Mouse (Mus musculus): ENCODE results near the gene St6galnac3. TPM values are rescaled to one million over a fixed set of nuclear protein-coding genes. Genes with fewer than 3 reads are reported as not detected.
A peak's percentile ranks its signal among the peaks of the same experiment; 100 is the strongest.

St6galnac3 gene
- polyA plus RNA-seq, 1 experiment from 2014 or later, result 34.1 TPM

GRCm38 (mm10) chr3:153734741-153735140 is 9.8 kb upstream of the St6galnac3 start:
- Histone ChIP-seq H3K4me3 (ENCODE audit: low read depth, low read length) (no peak overlapping the region), H3K27ac (ENCODE audit: low read depth) (no peak overlapping the region), H3K9me3 (ENCODE audit: low read depth, low read length) (no peaks in the 10 kb centered on the region), H3K9ac (no peak overlapping the region), H3K27me3 (ENCODE audit: insufficient read depth, low read length) (no peaks in the 10 kb centered on the region), H3K4me1 (ENCODE audit: insufficient read depth) (peaks cover 15% of the 10 kb centered on the region), H3K36me3 (ENCODE audit: insufficient read depth) (no peaks in the 10 kb centered on the region), H3K4me2 (no peak overlapping the region)
- DNase-seq (no peak), ATAC-seq (ENCODE audit: insufficient read depth) (no peak)
- 72% methylated on average over 10 of the region's 10 CpGs for WGBS
- no peak for TF ChIP-seq CTCF (IDR thresholded peaks at IDR 0.05; ENCODE audit: low read depth)

- WGBS, result 87% methylated on average over 4 of the region's 4 CpGs
- Histone ChIP-seq H3K27me3 (ENCODE audit: insufficient read depth, low read length) (no peaks in the 10 kb centered on the region), H3K9me3 (ENCODE audit: low read depth, low read length) (no peaks in the 10 kb centered on the region), H3K36me3 (ENCODE audit: insufficient read depth) (no peaks in the 10 kb centered on the region), H3K4me3 (ENCODE audit: low read depth, low read length) (no peak overlapping the region), H3K27ac (ENCODE audit: low read depth) (no peak overlapping the region), H3K4me1 (ENCODE audit: insufficient read depth) (peaks cover 15% of the 10 kb centered on the region), H3K4me2 (no peak overlapping the region), H3K9ac (no peak overlapping the region)
- no peak; the same call in 1 of the 2 replicates for ATAC-seq (ENCODE audit: insufficient read depth)
- DNase-seq, result no peak
- TF ChIP-seq CTCF (IDR thresholded peaks at IDR 0.05; ENCODE audit: low read depth), result no peak
These were observed 8.6 kb upstream of the St6galnac3 start for GRCm38 (mm10) chr3:153733364-153734159.

GRCm38 (mm10) chr3:153732749-153733148 is 7.8 kb upstream of the St6galnac3 start:
- H3K27ac ChIP-seq (ENCODE audit: low read depth), result peak overlapping the region; percentile 43; the same call in 1 of the 2 replicates
- peak; percentile 67; the same call in 1 of the 2 replicates for ATAC-seq (ENCODE audit: insufficient read depth)
- DNase-seq, result peak; percentile 79
- H3K4me1 ChIP-seq (ENCODE audit: insufficient read depth), result peaks cover 15% of the 10 kb centered on the region
- H3K4me2 ChIP-seq, result peak overlapping the region; percentile 27; the same call in 1 of the 2 replicates
- H3K27me3 ChIP-seq (ENCODE audit: insufficient read depth, low read length), result no peaks in the 10 kb centered on the region
- no peak for TF ChIP-seq CTCF (IDR thresholded peaks at IDR 0.05; ENCODE audit: low read depth)
- no peak overlapping the region for H3K9ac ChIP-seq
- H3K4me3 ChIP-seq (ENCODE audit: low read depth, low read length), result no peak overlapping the region
- WGBS, result 26% methylated on average over 6 of the region's 6 CpGs
- no peaks in the 10 kb centered on the region for H3K36me3 ChIP-seq (ENCODE audit: insufficient read depth)
- H3K9me3 ChIP-seq (ENCODE audit: low read depth, low read length), result no peaks in the 10 kb centered on the region

GRCm38 (mm10) chr3:153732035-153732434 is 7.1 kb upstream of the St6galnac3 start:
- no peak for TF ChIP-seq CTCF (IDR thresholded peaks at IDR 0.05; ENCODE audit: low read depth)
- Histone ChIP-seq H3K4me1 (ENCODE audit: insufficient read depth) (peaks cover 15% of the 10 kb centered on the region), H3K27ac (ENCODE audit: low read depth) (peak overlapping the region; percentile 69), H3K36me3 (ENCODE audit: insufficient read depth) (no peaks in the 10 kb centered on the region), H3K4me3 (ENCODE audit: low read depth, low read length) (no peak overlapping the region), H3K9ac (no peak overlapping the region), H3K9me3 (ENCODE audit: low read depth, low read length) (no peaks in the 10 kb centered on the region), H3K4me2 (peak overlapping the region; percentile 27; the same call in 1 of the 2 replicates), H3K27me3 (ENCODE audit: insufficient read depth, low read length) (no peaks in the 10 kb centered on the region)
- DNase-seq (peak; percentile 86), ATAC-seq (ENCODE audit: insufficient read depth) (peak; percentile 36)
- 36% methylated on average over 6 of the region's 6 CpGs for WGBS

GRCm38 (mm10) chr3:153728577-153728976 is 3.6 kb upstream of the St6galnac3 start:
- ATAC-seq (ENCODE audit: insufficient read depth) (no peak), DNase-seq (no peak)
- no peaks in the 10 kb centered on the region for H3K27me3 ChIP-seq (ENCODE audit: insufficient read depth, low read length)
- H3K36me3 ChIP-seq (ENCODE audit: insufficient read depth), result no peaks in the 10 kb centered on the region
- H3K9ac ChIP-seq, result no peak overlapping the region
- H3K27ac ChIP-seq (ENCODE audit: low read depth), result no peak overlapping the region
- no peak overlapping the region for H3K4me2 ChIP-seq
- H3K4me1 ChIP-seq (ENCODE audit: insufficient read depth), result peaks cover 25% of the 10 kb centered on the region
- H3K9me3 ChIP-seq (ENCODE audit: low read depth, low read length), result no peaks in the 10 kb centered on the region
- TF ChIP-seq CTCF (IDR thresholded peaks at IDR 0.05; ENCODE audit: low read depth), result no peak
- H3K4me3 ChIP-seq (ENCODE audit: low read depth, low read length), result no peak overlapping the region

- Histone ChIP-seq H3K9me3 (ENCODE audit: low read depth, low read length) (no peaks in the 10 kb centered on the region), H3K4me2 (peak overlapping the region; percentile 91), H3K4me1 (ENCODE audit: insufficient read depth) (peaks cover 22% of the 10 kb centered on the region), H3K9ac (peak overlapping the region; percentile 69; the same call in 1 of the 2 replicates), H3K36me3 (ENCODE audit: insufficient read depth) (no peaks in the 10 kb centered on the region), H3K4me3 (ENCODE audit: low read depth, low read length) (peak overlapping the region; percentile 74), H3K27ac (ENCODE audit: low read depth) (no peak overlapping the region), H3K27me3 (ENCODE audit: insufficient read depth, low read length) (no peaks in the 10 kb centered on the region)
- DNase-seq (no peak), ATAC-seq (ENCODE audit: insufficient read depth) (no peak)
- WGBS, result 73% methylated on average over 9 of the region's 9 CpGs
- no peak for TF ChIP-seq CTCF (IDR thresholded peaks at IDR 0.05; ENCODE audit: low read depth)
These were observed 1.4 kb downstream of the St6galnac3 start for GRCm38 (mm10) chr3:153723467-153724079.

- WGBS, result 71% methylated on average over 16 of the region's 16 CpGs
- Histone ChIP-seq H3K27me3 (ENCODE audit: insufficient read depth, low read length) (no peaks in the 10 kb centered on the region), H3K27ac (ENCODE audit: low read depth) (no peak overlapping the region), H3K36me3 (ENCODE audit: insufficient read depth) (no peaks in the 10 kb centered on the region), H3K4me1 (ENCODE audit: insufficient read depth) (peaks cover 22% of the 10 kb centered on the region), H3K9ac (no peak overlapping the region), H3K9me3 (ENCODE audit: low read depth, low read length) (no peaks in the 10 kb centered on the region), H3K4me3 (ENCODE audit: low read depth, low read length) (no peak overlapping the region), H3K4me2 (0 out of 2 replicates have a peak overlapping the region, but pooled peaks have one; percentile 7)
- DNase-seq, result no peak
- ATAC-seq (ENCODE audit: insufficient read depth), result no peak
- TF ChIP-seq CTCF (IDR thresholded peaks at IDR 0.05; ENCODE audit: low read depth), result no peak
These were observed 3.4 kb downstream of the St6galnac3 start for GRCm38 (mm10) chr3:153721525-153721924.
